ENCODE assay signal across 10 mouse cellular contexts in genomic region chr4:132617873-132618272, GRCm38 (mm10). TPM values are rescaled to one million over a fixed set of nuclear protein-coding genes. Genes with fewer than 3 reads are reported as not detected.
A peak's percentile ranks its signal among the peaks of the same experiment; 100 is the strongest.
DNase-seq lines count a peak whose midpoint lies in the region; ATAC-seq lines count a peak whose summit lies in the region.
"Had no signal": no experiment of that assay in that cellular context is flagged by ENCODE, and none has a peak within 500 bp of the region (broad histone marks: within the 10 kb centered on the region; RNA-seq: fewer than 3 reads in every experiment).

No protein-coding gene starts in this region.

- DNase-seq in layer of hippocampus, adult 9-11 months, result peak; percentile 73
- no peak for DNase-seq in layer of hippocampus, postnatal 14 days (ENCODE audit: low spot score in 2 of 2)
- peak; percentile 82 for DNase-seq in 416B (ENCODE audit: low read depth)
- peak; percentile 83 for DNase-seq in brain, adult 2 months (ENCODE audit: low read depth, low spot score)
- DNase-seq in cerebellum, adult 9-10 months, result no peak
- DNase-seq in cerebellum, adult 11 months, result no peak
- DNase-seq: adrenal gland, postnatal 36 days; cerebellum, adult 9-11 months; kidney, postnatal 36 days had no signal

- ATAC-seq in megakaryocyte, adult 5-6 weeks (ENCODE audit: poor library complexity, severe bottlenecking), result peak; percentile 93

RNA-seq across cellular contexts. Expression of gene Eya3, which starts 20.9 kb away (rescaled TPM):
- 10 to 100 TPM; 21.2 to 25.8 TPM for total RNA-seq in layer of hippocampus, postnatal 14 days (2021)
- 49.3 and 52.8 TPM in 2 replicates for total RNA-seq in megakaryocyte, adult 5-6 weeks (2015)
- 23.5 and 31.7 TPM in 2 replicates for total RNA-seq in megakaryocyte, adult 5-6 weeks (2017)

RNA-seq across cellular contexts. Expression of gene Ptafr, which starts 54.0 kb away (rescaled TPM):
- 1 to 10 TPM; 1.4 TPM for total RNA-seq in layer of hippocampus, postnatal 14 days (2021)
- total RNA-seq in megakaryocyte, adult 5-6 weeks (2015), result 19.6 and 20.6 TPM in 2 replicates
- 38.9 and 40.8 TPM in 2 replicates for total RNA-seq in megakaryocyte, adult 5-6 weeks (2017)

Comparison
In these comparisons a context has a peak if more than half of its experiments do, and no peak if none do; other contexts are left out.
1. DNase-seq: peak in layer of hippocampus, adult 9-11 months (single experiment), 416B (single experiment) and brain, adult 2 months (single experiment); none in layer of hippocampus, postnatal 14 days (0 of 2), cerebellum, adult 9-10 months (single experiment) and cerebellum, adult 11 months (single experiment).
2. RNA of gene Ptafr, which starts 54.0 kb away (total RNA-seq): 19.6 to 40.8 TPM in megakaryocyte, adult 5-6 weeks; 1.4 TPM in layer of hippocampus, postnatal 14 days; every median in the first group is over 4 times any median in the second.